Mouse (Mus musculus) kidney, adult 18-20 months (tissue): ENCODE measurements at regions not wholly inside any gene's neighbourhood (a gene's known extent, or its start where the extent isn't known, plus 50 kb on each side); places are given as distances from the start of the nearest gene placed in this dataset.

Experiments
- DNase-seq: peaks from one replicate; pipeline ENCODE4 v3.0.0; 2021

GRCm38 (mm10) chr5:111659229-111659628 lies 74.5 kb upstream of the Gm26897 start:
- DNase-seq: no peak

- DNase-seq: no peak
These were observed 73.3 kb upstream of the Gm26897 start for GRCm38 (mm10) chr5:111660447-111660846.

- DNase-seq: no peak
These were observed 72.8 kb upstream of the Gm26897 start for GRCm38 (mm10) chr5:111660968-111661367.

- no peak for DNase-seq
These were observed 71.8 kb upstream of the Gm26897 start for GRCm38 (mm10) chr5:111661971-111662370.

- DNase-seq: no peak
These were observed 69.9 kb upstream of the Gm26897 start for GRCm38 (mm10) chr5:111663831-111664230.

- no peak for DNase-seq
These were observed 68.3 kb upstream of the Gm26897 start for GRCm38 (mm10) chr5:111665406-111665805.

- DNase-seq: no peak
These were observed 67.7 kb upstream of the Gm26897 start for GRCm38 (mm10) chr5:111666007-111666406.

- no peak for DNase-seq
These were observed 65.8 kb upstream of the Gm26897 start for GRCm38 (mm10) chr5:111667901-111668300.

- DNase-seq: no peak
These were observed 64.6 kb upstream of the Gm26897 start for GRCm38 (mm10) chr5:111669139-111669538.

- DNase-seq: no peak
These were observed 62.0 kb upstream of the Gm26897 start for GRCm38 (mm10) chr5:111671762-111672161.

- no peak for DNase-seq
These were observed 58.6 kb upstream of the Gm26897 start for GRCm38 (mm10) chr5:111674976-111675672.

GRCm38 (mm10) chr5:111675673-111676261 lies 58.0 kb upstream of the Gm26897 start:
- DNase-seq: peak; percentile 77

GRCm38 (mm10) chr5:111677847-111678311 lies 55.8 kb upstream of the Gm26897 start:
- no peak for DNase-seq

GRCm38 (mm10) chr5:111678496-111678895 lies 55.2 kb upstream of the Gm26897 start:
- DNase-seq: no peak

GRCm38 (mm10) chr5:111681362-111682028 lies 52.2 kb upstream of the Gm26897 start:
- DNase-seq: no peak

- peak; percentile 25 for DNase-seq
These were observed 50.8 kb upstream of the Gm26897 start for GRCm38 (mm10) chr5:111682899-111683298.
